Mouse (Mus musculus) megakaryocyte, adult 5-6 weeks (primary cell): Measurements from ENCODE around the gene D7Ertd443e. TPM values are rescaled to one million over a fixed set of nuclear protein-coding genes. Genes with fewer than 3 reads are reported as not detected.
A peak's percentile ranks its signal among the peaks of the same experiment; 100 is the strongest.

Experiments used
- ATAC-seq: 2 replicates; pipeline ENCODE4 v1.8.0; 2016; ENCODE audit warnings: mild to moderate bottlenecking, inconsistent platforms; ENCODE audit not compliant: poor library complexity, severe bottlenecking
- total RNA-seq, 2 experiments: library from RNA; stranded (forward) in 1 of 2; stranded (reverse) in 1 of 2; fragments of 153-499, 151-499 nt in 1 of 2; fragments of 221-1000, 200-1000 nt in 1 of 2; gene quantifications; 2 replicates each; pipeline versions ENCODE4 v1.2.3 to v1.2.4; 2015 to 2017

D7Ertd443e gene
- total RNA-seq, 2 experiments from 2014 or later: not detected

DNA sequence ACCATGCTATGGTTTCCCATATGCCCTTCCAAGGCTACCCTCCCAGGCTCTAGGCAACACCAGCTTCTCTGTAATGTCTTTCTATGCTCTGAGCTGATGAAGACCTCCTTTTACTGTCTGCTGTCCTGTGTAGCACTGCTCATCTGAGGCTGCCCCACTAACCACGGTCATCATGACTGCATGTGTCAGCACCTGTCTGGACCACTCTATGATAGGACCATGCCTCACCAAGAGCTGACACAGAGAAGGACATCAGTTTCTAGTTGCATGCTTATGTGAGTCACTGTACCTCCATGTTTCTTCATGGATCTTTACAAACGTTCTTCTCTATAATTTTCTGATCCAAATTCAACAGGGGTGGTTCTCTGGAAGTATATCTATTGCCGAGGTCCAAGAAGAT, 154.8 kb downstream of the D7Ertd443e start:
- no peak for ATAC-seq

DNA sequence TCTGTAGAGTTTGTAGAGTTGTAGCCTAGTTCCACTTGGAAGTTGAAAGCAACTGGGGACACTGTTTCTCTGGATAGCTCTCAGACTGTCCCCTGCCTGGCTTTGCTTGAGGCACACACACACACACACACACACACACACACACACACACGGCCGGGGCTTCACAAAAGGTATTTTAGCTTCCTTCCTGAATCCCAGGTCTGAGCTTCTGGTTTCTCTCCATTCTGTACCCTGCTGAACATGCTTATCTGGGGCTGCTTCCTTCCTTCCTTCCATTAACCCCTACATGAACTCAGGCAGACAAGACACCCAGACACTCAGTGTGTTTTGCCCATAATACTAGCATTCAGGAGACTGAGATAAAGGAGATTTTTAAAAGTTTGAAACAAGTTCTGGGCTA, 155.6 kb downstream of the D7Ertd443e start:
- no peak for ATAC-seq

- ATAC-seq: no peak
These were observed 157.5 kb downstream of the D7Ertd443e start for GRCm38 (mm10) chr7:134227773-134228455.

DNA sequence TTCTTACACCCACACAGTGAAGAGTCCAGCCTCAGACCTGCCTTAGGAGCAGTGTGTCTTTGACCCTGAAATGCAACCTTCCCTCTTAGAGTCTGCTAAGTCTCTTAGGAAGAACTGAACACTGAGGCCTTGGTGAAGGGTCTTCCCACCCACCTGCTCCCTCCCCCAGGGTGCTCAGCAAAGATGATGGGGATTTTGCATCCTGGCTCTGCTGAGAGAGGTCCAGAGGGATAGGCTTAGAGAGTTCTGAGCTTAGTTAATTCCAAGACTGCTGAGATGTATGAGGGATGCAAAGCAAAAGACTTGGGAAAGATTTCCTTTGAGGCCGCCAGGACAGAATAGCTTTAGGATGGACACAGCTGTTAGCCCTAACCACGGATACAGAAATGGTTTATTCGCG, 158.4 kb downstream of the D7Ertd443e start:
- ATAC-seq: no peak

DNA sequence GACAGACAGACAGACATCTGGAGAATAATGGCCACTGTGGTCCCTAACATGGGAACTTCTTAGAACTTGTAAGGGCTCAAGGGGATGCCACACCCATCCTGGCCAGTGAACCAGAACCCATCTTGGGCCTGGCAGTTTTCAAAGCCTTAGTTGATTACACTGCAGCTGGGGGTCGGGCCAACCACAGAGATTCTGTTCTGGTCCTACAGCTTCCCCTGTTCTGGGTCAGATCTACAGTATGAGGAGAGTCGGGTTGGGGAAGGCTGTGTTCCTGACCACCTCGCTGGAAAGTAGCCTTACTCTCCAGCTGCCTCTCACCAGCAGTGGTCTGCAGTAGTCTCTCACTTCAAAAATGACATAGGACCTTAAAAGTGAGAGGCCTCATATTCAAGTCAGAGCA, 159.2 kb downstream of the D7Ertd443e start:
- no peak for ATAC-seq

GRCm38 (mm10) chr7:134224741-134225612, 160.5 kb downstream of the D7Ertd443e start:
- ATAC-seq: no peak

GRCm38 (mm10) chr7:134224421-134224740, 161.1 kb downstream of the D7Ertd443e start:
- no peak for ATAC-seq

DNA sequence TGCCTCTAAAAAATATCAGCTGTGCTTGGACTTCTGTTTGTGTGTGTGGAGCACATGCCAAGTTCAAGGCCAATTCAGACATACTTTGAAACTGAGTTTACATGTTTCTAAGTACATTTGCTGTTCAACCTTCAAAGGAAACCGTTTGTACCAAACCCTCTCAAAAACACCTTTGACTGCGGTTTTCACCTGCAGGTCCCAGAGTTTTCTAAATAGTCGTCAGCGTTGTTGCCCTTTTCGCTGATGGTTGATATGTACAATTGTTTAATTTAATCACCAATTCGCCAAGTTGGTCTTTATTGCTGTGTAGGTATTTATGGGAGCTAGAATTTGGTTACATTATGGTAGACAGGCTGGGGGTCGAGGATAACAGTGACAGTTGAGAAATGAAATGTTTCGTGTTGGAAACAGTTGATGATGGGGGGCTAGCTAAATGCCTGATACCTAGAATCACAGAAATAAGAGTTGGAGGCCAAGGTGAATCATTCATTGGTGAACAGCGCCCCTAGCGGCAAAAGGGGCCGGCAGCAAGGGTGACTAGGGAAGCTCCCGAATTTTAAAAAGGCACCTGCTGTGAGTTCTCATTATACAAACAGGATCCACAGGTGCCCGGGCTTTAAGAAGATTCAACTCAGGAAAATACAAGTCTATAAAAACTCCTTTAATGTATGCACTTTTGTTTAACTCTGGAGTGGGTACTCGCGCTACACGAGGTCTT, 161.9 kb downstream of the D7Ertd443e start:
- peak; percentile 64 for ATAC-seq

Other genes starting within 250 kb of the D7Ertd443e start
- gene Adam12, start 153.5 kb downstream of the D7Ertd443e start, total RNA-seq (2015): 0.09 TPM in 1 of 2 replicates, not detected in the other
- 0.12 and 0.26 TPM in 2 replicates for gene Adam12, start 153.5 kb downstream of the D7Ertd443e start, total RNA-seq (2017)